Mouse (Mus musculus) pancreas, adult 10 weeks (tissue): ENCODE data around the gene Agtr1b. TPM values are rescaled to one million over a fixed set of nuclear protein-coding genes. Genes with fewer than 3 reads are reported as not detected.

ENCODE experiments used
- polyA plus RNA-seq: library from polyadenylated mRNA; stranded (reverse); fragments of 350-450 nt; fragmentation: Illumina TruSeq; extraction: RNeasy Lipid Tissue Mini Kit (QIAGEN cat#74804); gene quantifications from one replicate; pipeline ENCODE4 v1.2.3, GENCODE M21; 2015; ENCODE audit warnings: low read depth, low replicate concordance; ENCODE audit not compliant: insufficient read depth

Agtr1b gene
- not detected for polyA plus RNA-seq

DNA sequence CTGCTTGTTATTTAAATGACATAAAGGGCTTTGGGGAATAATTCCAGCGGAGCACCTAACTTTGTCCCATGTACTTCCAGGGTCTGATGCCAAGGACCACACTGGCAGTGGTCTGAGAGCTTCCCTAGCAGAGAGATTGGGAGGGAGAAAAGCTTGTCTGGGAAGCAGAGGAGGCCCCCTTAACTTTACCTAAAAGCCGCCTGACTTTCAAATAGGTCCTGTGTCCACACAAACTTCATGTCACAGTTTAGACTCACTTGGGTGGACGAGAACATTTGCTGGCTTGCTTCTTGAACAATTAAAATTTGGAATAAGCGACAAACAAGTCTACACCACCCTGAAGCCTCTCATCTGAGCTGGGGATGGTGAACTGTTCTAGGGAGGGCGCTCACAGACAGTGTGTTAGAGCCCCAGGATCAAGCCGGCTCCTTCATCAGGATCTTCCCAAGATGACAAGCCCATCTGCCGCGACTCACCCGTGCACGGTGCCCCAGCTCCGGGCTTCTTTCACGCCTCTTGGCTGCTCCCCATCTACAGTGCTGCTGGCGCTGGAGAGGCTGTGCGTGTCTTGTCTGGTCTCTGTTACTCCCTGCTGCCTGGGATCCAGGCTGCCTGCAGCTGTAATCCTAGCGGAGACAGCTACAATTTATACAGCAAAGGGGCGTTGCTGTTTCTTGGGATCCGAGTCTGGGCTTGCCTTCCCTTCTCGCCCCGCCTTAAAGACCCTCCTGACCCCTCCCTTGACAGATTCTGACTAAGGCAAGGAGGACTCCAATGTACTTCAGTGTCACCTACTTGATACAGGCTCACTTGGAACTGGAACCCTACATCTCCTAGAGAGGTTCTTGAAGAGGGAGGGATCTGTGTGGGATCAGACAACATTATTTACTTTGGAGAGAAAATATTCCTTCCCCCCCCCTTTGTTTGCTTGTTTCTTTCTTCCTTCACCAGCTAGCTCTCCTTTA, at the start of gene Agtr1b:
Gene Agtr1b (minus strand): TSS at position 620 of the 965 bp plus-strand sequence.

GRCm38 (mm10) chr3:20275633-20276032, 91.3 kb downstream of the Agtr1b start, which contains the start of gene Cpb1:
Cpb1 (minus strand) TSS chr3:20275733.

Other genes with a start within 250 kb of the Agtr1b start
- gene Gyg, start 211.9 kb downstream of the Agtr1b start, polyA plus RNA-seq: 8.3 TPM
- gene Cpa3, start 125.0 kb downstream of the Agtr1b start, polyA plus RNA-seq: 1.7 TPM
- gene Cpb1, start 91.4 kb downstream of the Agtr1b start, polyA plus RNA-seq: 8,683 TPM